Mouse (Mus musculus) large intestine, adult 2 months (tissue): Measurements from ENCODE around the gene Dad1. TPM values are rescaled to one million over a fixed set of nuclear protein-coding genes. Genes with fewer than 3 reads are reported as not detected.
"Not testable (repeated sequence)": the region's sequence is repeated elsewhere in the genome, so short reads cannot be mapped to it uniquely, and the experiment has no call there.

Experiments
- DNase-seq: peaks from one replicate; pipeline ENCODE4 v3.0.0-alpha.2; 2012; ENCODE audit warnings: low read depth, low spot score
- WGBS: fragments of 180-500 bp; shearing (Covaris S2); methylation state at CpG from one replicate; pipeline ENCODE4 v1.1.7; 2018; 5-methylcytosine and 5-hydroxymethylcytosine counted together
- polyA plus RNA-seq: library from polyadenylated mRNA; depleted of rRNA; stranded (reverse); fragments of >200 nt; gene quantifications from 2 replicates; pipeline ENCODE4 v1.2.3, GENCODE M21; 2012

The Dad1 gene
- polyA plus RNA-seq, 1 experiment, result 904 TPM

- WGBS, result 35% methylated on average over 12 of the region's 12 CpGs
Observed at GRCm38 (mm10) chr14:54254670-54255202, 832 bp upstream of the Dad1 start.

GRCm38 (mm10) chr14:54250122-54250521 lies 3.8 kb downstream of the Dad1 start:
- 18% methylated on average over 4 of the region's 4 CpGs for WGBS
- no peak for DNase-seq

More at GRCm38 (mm10) chr14:54254670-54255202, 832 bp upstream of the Dad1 start:
- no peak for DNase-seq

GRCm38 (mm10) chr14:54249326-54249725 lies 4.6 kb downstream of the Dad1 start:
- no peak for DNase-seq
- whole genome bisulfite sequencing, result 21% methylated on average over 9 of the region's 9 CpGs

GRCm38 (mm10) chr14:54246232-54246631 lies 7.7 kb downstream of the Dad1 start:
- DNase-seq, result no peak
- 72% methylated on average over 3 of the region's 3 CpGs for WGBS

GRCm38 (mm10) chr14:54244183-54244582 lies 9.7 kb downstream of the Dad1 start:
- 26% methylated on average over 3 of the region's 3 CpGs for WGBS
- no peak for DNase-seq

GRCm38 (mm10) chr14:54240542-54240941 lies 13.4 kb downstream of the Dad1 start:
- 83% methylated on average over 5 of the region's 5 CpGs for WGBS
- DNase-seq, result no peak

GRCm38 (mm10) chr14:54239002-54239736 lies 14.7 kb downstream of the Dad1 start:
- 6% methylated on average over 7 of the region's 7 CpGs for WGBS
- DNase-seq, result no peak

GRCm38 (mm10) chr14:54236881-54237280 lies 17.0 kb downstream of the Dad1 start:
- 85% methylated on average over 5 of the region's 5 CpGs for WGBS
- no peak for DNase-seq

GRCm38 (mm10) chr14:54235825-54236540 lies 17.9 kb downstream of the Dad1 start:
- WGBS, result 80% methylated on average over 5 of the region's 5 CpGs
- no peak for DNase-seq

- DNase-seq, result no peak
- WGBS, result 53% methylated on average over 20 of the region's 20 CpGs
Observed at GRCm38 (mm10) chr14:54234231-54235040, 19.5 kb downstream of the Dad1 start.

GRCm38 (mm10) chr14:54233559-54234143 lies 20.3 kb downstream of the Dad1 start:
- 23% methylated on average over 16 of the region's 16 CpGs for WGBS
- DNase-seq, result no peak

- no peak for DNase-seq
- 4% methylated on average over 9 of the region's 9 CpGs for WGBS
Observed at GRCm38 (mm10) chr14:54232811-54233558, 20.9 kb downstream of the Dad1 start.

GRCm38 (mm10) chr14:54232143-54232542 lies 21.8 kb downstream of the Dad1 start:
- WGBS, result 27% methylated on average over 9 of the region's 9 CpGs

GRCm38 (mm10) chr14:54231176-54231956 lies 22.5 kb downstream of the Dad1 start:
- no peak for DNase-seq
- WGBS, result 37% methylated on average over 21 of the region's 21 CpGs

More at GRCm38 (mm10) chr14:54232143-54232542, 21.8 kb downstream of the Dad1 start:
- no peak for DNase-seq

- no peak for DNase-seq
- 63% methylated on average over 14 of the region's 14 CpGs for WGBS
Observed at GRCm38 (mm10) chr14:54230638-54231150, 23.2 kb downstream of the Dad1 start.

GRCm38 (mm10) chr14:54229849-54230248 lies 24.1 kb downstream of the Dad1 start:
- not testable (repeated sequence) for DNase-seq
- 85% methylated on average over 3 of the region's 4 CpGs for WGBS

- no peak for DNase-seq
- WGBS, result 78% methylated on average over 25 of the region's 25 CpGs
Observed at GRCm38 (mm10) chr14:54228933-54229713, 24.8 kb downstream of the Dad1 start.
